Mouse (Mus musculus) cerebellum, adult 9-11 months (tissue): Measurements from ENCODE around the gene Tmc8.

ENCODE experiments used
- DNase-seq: peaks from one replicate; pipeline ENCODE4 v3.0.0; 2022

Tmc8 gene

DNA sequence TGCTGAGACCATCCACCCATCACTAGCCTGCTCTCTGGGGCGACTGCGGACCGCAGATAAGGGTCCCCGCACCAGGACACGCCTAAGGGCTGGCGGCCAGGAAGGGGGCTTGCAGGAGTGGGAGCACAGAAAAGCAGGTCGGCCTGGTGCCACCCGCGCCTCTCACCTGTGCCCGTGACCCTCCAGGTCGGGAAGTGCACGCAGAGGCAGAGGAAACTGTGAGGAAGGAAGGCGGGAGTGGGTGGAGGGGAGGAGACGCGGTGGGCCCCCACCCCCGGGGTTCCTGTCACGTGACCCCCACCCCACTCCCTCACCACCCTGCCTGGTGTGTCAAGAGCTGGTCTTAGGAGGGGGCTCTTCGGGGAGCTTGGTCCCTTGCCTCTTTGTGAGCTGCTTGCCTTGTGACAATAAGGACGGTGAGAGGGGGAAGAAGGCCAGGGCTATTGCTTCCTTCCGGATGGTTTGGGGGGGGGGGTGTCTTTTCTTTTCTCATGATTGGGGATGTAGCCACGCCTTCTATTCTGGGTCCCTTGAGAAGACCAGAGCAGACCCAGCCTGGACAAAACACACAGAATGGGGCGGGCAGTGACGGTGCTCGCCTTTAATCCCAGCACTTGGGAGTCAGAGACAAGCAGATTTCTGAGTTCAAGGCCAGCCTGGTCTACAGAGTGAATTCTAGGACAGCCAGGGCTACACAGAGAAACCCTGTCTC is at the start of gene Tmc8, which contains the start of gene Tmc6:
Gene Tmc8, plus strand, starts transcription at position 84 of the 712 bp plus-strand sequence.
Gene Tmc6, minus strand, starts transcription at position 206 of the 712 bp plus-strand sequence.
- no peak for DNase-seq

DNA sequence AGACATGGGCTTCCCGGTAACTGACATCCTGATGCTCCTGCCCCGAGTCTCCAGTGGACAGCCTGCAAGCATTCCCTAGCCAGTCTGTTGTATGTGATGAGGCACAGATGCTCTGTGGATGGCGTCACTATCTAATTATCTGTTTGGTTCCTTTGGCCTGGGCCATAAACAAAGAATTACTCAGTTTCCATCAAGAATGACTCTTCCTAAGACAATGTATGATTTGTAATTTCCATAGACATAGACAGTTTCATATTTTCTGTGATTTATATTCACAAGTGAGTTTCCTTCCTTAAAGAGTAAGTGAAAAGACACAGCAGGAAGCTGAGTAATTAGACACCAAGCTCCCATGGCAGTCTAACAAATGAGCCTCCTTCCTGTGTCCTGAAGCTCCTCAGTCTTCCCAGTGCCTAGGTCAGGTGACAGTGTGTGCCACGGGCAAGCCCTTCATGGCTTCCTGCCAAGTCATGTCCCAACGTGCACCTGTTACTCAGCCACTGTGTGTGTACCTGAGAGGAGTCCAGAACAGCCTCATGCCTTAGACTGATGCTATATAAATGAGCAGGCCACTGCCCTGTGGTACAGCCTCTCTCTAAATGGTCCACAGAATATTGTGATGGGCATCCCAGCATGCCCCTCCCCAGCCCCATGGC is 45.7 kb upstream of the Tmc8 start:
- DNase-seq: peak; percentile 78

DNA sequence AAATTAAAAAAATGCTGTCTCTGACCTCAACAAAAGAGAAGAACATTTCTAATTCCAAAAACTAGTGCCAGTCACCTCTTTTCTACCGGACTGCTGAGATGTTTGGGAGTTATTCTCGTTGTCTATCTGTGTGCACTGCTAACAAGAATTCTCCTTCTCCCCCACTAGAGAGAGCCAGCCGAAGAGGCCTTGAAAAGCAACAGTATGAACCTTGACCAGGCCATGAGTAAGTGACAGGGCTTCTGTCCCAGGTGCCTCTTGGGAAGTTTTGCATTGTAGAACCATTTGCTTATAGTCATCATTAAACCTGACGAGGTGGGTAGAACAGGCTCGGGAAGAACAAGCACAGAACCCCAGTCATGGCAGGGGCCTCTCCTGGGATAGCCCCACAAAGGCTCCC is 43.8 kb upstream of the Tmc8 start:
- no peak for DNase-seq

DNA sequence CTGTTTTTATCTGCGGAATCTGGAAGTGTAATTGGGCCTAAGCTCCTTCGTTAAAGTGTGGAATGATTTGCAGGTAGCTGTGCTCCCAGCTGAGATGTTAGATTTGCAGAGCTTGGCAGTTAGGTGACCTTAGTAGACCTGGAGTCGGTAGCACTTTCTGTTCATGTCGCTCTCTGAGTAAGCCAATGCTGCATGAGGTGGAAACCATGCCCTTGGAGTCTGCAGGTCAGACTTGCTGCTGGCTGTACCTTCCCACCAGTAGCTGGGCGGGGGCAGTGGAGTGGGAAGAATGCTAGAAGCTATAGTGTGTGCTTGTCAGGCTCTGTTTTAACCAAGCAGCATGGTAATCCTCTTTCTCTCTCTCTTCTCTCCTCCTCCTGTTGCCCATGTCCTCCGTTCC is 40.7 kb upstream of the Tmc8 start:
- DNase-seq: no peak

DNA sequence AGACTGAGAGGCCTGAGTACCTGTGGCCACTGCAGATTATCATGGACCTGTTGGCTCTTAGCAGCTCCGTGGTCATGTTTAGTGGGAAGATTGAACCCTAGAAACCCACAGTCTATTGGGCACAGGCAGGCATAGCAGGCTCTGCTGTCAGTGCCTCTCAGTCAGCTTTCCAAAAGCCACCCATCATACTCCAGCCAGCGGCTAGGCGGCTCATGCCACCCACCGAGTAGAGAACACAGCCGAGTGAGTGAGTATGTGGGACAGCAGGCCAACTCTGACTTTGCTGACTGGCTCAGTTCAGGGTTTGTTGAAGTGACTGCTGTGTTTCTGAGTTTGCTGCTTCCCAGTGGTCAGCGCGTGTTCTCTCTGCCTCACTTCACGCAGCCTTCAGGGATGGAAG is 39.6 kb upstream of the Tmc8 start:
- no peak for DNase-seq

DNA sequence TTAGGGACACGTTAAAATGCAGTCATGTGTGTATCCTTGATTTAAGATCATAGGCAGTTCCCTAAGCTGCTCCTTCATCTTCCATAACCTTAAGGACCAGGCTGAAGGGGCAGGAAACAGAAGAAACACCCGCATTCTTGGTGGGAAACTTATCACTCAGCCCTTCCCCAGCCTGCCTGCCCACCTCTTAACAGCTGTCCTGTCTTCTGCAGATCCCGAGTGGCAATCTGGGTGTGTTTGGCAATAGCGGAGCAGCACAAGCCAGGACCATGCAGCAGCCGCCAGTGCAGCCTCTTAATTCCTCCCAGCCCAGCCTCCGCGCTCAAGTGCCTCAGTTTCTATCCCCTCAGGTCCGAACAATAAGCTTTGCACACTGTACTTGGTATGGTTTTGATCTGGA is 39.2 kb upstream of the Tmc8 start:
- DNase-seq: no peak

DNA sequence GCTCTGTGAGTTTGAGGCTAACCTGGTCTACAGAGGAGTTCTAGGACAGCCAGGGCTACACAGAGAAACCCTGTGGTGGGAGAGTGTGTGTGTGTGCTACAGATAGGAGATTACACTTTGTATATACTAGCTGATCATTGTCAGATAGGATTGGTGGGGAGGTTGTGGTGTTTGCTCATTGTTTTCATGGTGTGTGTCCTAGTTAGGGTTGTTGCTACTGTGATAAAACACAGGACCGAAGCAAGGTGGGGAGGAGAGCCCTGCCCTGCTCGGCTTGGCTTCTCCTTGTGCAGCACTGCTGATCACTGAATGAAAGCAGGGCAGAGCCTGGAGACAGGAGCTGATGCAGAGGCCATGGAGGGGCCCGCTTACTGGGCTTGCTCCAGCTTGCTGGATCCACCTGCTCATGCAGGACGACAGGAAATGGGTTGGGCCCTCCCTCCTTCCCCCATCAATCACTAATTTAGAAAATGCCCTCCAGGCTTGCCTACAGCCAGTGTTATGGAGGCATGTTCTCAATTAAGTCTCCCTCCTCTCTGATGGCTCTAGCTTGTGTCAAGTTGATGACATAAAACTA is 38.3 kb upstream of the Tmc8 start:
- DNase-seq: no peak

DNA sequence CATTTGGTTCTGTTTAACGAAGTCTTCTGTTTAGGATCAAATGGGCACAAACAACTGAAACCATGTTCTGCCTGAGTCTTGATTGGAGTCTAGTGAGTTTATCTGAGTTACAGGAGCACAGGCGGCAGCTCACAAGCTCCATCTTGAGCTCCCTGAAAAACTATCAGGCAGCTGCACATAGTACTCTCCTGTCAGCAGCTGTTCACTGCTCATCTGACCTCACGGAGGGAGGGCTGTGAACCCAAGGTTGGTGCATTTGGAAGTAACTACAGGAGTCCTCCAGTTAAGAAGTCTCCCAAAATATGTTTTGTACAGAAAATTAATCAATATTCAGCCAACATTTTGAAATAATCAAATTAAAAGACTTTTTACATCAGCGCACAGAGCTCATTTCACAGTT is 33.2 kb upstream of the Tmc8 start:
- DNase-seq: no peak

DNA sequence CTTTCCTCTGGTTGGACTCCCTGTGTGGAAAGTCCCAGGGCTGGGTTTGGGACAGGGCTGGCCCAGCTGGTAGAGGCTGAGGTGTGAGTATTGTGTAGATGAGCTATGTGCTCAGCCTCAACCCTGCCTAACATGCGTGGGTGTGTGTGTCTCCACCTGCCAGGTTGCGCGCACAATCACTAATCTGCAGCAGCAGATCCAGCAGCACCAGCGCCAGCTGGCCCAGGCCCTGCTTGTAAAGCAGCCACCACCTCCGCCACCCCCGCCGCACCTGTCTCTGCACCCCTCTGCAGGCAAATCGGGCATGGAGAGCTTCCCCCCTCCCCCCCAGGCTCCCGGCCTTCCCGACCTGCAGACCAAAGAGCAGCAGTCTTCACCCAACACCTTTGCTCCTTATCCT is 32.5 kb upstream of the Tmc8 start:
- DNase-seq: peak; percentile 54

DNA sequence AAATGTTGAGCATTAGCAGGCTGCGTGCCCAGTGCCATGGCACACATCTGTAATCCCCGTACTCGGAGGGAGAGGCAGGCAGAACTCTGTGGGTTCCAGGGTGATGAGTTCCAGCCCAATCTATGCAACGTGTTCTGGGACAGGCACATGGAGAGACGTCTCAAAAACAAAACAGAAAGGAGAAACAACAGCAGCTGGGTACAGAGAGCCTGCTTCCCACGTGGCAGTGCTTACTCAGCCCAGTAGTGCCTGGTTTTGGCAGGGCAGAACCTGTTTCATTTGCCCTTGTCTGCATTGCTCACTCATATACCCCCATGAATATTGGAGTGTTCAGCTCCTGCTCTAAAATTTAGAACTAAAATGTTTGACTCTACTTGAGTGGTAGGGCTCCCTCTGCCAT is 30.3 kb upstream of the Tmc8 start:
- no peak for DNase-seq

DNA sequence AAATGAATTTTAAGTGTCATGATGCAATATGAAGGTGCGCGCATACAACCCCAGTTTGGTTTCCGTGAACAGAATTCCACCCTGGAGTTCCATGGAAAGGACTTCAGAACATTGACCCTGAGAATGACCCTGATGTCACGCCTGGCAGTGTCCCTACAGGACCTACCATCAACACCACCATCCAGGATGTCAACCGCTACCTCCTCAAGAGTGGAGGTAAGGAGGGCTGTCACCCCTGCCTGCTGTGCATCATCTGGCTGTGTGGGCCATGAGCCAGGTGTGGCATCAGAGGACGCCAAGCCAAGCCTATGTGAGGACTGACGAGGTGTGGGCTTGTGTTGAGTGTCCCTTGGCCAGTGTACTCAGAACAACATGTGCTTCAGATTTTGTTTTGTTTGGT is 26.0 kb upstream of the Tmc8 start:
- no peak for DNase-seq

DNA sequence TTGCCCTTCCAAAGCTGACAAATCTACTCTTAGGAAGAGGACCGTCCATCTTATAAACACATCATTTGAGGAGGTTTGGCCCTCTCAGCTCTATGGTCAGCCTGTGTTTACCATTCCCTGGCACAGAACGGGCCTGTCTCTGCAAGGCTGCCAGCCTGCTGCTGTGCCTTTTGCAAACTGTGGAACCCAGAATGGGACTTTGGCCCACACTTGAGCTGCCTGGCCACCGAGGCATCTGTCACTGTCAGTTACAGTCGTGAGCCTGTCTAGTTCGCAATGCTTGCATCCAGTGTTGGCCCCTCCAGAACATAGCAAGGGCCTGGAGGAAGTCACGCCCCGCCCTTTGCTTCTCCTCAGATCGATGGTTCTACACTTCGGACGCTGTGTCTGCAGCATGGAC is 22.6 kb upstream of the Tmc8 start:
- DNase-seq: peak; percentile 70

DNA sequence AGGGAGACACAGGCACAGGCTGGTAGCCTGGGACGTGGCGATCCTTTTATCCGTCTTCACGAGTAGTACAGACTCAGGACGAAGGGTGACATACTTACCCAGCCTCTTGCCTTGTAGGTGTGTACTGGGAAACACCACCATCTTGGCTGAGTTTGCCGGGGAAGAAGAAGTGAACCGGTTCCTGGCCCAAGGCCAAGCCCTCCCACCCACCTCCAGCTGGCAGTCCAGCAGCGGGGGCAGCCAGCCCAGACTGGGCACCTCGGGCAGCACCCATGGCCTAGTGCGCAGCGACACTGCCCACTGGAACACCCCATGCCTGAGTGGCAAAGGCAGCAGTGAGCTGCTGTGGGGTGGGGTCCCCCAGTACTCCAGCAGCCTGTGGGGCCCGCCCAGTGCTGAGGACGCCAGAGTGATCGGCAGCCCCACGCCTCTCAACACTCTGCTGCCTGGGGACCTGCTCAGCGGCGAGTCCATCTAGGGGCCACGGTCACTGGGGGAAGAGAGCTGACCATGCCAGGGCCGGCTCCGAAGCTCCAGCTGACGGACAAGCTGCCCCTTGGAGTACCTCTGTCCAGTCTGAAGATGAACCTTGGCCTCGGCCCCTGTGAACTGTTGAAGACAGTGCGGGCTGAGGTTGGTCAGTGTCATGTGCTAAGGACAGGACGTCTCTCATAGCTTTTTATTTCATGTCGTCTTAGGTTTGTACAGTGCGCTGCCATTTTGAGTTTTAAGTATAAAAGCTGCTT is 21.3 kb upstream of the Tmc8 start:
- DNase-seq: no peak

DNA sequence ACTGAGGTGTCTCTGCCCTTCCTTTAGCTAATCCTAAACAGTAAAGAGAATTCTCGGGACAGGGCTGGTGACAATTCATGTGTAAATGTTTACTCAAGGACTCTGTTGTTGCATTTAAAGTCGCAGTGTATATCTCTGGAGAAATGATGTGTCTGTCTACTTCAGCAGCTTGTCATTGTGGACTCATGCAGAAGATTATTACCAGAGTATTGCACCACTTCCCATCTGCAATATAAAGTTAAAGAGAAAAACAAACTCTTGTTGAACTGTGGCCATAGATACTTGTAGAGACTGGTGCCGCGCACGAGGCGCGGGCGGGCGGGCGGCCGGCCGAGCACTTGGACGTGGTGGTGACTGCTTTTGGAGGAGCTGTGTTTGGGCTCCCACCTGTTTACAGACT is 20.1 kb upstream of the Tmc8 start:
- DNase-seq: no peak

DNA sequence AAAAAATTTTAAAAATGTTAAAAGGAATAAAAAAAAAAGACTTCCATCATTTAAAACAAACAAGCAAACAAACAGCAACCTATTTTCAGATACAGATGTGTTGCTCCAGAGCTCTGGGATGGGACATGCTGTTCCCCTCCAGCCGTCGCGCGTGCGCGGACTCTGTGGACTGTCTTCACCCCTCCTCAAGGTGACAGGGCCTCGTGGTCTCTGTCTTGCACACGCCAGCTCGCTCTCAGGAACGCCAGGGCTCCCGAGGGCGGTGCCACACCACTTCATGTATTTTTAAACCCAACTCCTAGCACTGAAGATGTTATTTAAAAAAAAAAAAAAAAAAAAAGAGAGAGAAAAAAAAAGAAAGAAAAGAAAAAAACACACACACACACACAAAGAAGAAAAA is 19.6 kb upstream of the Tmc8 start:
- no peak for DNase-seq

DNA sequence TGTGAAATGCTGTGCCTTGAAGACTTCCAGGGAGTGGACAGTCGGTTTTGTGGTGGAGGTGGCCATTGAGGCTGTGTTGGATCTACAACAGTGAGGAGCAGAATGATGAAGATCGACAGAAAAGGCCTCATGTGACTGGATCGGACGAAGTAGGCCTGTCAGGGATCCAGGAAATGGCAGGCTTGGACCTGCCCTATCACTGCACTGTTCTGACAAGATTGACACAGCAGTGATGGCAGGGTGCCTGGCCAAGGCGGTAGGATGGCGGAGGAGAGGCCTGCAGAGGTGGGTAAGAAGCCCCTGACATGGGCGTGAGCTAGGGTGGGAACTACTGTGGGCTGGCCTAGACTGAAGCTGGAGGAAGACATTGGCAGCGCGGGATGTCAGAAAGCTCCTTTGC is 17.6 kb upstream of the Tmc8 start:
- DNase-seq: no peak

DNA sequence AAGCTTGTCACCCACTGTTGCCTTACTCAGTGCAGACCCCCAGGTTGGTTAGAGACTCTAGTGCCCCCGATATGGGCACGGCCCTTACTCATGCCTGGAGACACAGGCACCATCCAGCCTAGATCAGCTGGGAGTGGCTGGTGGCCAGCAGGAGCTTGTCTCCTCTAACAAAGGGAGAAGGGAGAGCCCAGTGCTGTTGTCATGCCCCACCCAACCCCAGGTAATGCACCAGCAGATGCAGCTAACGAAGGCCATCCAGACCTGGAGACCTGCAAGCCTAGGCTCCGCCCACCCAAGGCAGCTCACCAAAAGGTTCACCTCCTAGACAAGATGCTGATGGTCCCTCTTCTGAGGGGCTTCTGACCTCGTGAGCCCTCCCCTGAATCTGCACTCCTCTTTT is 16.5 kb upstream of the Tmc8 start:
- DNase-seq: no peak

DNA sequence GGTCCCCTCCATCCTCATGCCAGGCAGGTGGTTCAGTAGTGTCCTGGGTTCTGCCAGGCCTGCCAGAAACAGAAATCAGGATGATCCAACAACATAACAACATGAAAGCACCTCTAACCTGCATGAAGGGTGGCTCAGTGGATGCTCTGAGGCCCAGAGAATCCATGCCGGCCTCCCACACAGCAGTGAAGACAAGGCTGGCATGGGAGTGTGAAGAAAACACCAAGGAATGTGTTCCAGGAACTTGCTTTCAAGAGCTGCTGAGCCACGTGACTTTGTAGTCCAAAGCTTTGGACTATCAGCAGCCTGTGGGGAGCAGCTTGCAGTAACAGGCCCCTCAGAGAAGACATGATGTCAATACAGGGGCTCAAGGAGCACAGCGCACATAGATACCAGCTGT is 15.6 kb upstream of the Tmc8 start:
- DNase-seq: no peak

DNA sequence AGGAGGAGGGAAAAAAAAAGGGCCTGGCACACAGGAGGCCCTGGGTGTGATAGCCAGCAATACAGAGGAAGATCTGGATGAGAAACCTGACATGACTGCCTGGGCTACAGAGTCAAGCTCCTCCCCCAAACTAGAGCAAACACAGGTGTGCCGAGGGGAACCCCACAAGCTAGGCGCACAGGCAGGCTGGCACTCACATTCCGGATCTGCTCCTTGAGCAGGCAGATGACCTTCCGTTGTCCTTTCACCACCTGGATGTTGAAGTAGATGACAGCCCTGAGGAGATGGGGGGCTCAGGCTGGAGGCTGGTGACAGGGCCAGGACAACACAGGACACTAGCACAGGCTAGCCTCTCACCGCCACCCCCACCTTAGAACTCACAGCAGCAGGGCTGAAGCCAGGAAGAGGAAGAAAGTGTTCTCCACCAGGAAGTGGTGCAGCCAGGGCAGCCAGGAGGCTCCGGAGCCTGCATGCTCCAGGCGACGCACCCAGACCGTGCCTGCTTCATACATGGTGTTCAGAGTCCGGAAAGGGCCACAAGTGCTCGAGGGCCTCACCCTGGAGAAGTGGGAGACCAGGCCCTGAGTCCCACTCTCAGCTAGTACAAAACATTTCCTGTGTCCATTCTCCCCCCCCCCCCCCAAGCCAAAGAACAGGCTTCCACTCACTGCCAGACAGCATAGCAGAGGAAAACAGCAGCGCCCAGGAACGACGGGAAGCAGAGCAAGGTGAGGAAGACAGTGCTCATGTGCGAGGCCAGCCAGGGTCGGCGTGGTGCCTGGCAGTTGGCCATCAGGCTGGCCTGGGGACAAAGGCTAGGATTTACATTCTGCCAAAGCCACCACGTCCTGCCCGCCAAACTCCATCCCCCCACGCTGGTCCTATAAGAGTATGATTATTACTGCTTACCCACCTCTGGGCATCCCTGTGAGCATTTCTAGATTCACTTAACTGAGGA is 12.9 kb upstream of the Tmc8 start:
- peak; percentile 42 for DNase-seq

DNA sequence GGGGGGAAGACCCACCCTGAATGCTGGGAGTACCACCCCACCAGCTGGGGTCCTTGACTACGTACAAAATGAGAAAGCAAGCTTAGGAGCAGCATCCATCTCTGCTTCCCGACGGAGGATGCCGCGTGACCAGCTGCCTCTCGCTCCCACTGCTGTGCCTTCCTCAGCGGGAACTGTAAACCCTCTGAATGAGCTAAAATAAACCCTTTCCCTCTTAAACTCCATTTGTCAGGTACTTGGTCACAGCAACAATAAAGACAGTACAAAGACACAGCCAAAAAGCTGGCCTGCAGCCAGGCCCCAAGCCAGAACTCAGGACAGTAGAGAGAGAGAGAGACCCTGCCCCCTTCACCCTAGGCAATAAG is 12.2 kb upstream of the Tmc8 start:
- no peak for DNase-seq

DNA sequence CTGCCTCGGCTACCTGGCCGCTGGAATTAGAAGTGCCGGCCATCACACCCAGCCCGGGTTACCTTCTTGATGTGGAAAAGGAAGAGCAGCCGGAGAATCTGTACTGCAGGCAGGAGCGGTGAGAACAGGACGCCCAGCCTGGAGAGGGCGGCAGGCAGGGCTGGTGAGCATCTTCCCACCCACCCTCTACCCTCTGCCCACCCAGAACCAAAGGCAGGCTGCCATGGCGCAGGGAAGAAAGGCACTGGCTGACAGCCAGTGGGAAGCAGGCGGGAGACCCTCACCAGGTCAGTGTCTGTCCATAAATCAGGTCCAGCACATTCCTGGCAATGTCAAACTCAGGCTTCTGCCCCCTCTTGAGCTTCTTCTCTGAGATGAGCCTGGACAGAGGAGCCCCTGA is 11.5 kb upstream of the Tmc8 start:
- DNase-seq: no peak

DNA sequence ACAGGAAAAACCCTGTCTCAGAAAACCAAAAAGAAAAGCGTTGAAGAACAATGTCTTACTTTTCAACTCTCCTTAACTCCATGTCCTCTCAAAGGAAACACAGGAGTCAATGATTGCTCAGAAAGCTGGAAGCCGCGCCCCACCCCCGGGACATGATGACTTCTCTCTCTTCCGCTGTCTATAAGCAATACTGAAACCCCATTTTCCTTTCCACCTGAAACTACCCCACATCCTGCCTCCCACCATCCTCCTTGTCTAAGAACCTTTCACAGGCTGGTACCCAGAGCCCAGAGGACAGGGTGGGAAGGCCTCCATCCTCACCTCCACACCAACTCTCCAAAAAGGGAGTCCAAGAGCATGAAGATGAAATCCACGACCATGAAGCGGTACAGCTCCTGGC is 9.5 kb upstream of the Tmc8 start:
- no peak for DNase-seq

DNA sequence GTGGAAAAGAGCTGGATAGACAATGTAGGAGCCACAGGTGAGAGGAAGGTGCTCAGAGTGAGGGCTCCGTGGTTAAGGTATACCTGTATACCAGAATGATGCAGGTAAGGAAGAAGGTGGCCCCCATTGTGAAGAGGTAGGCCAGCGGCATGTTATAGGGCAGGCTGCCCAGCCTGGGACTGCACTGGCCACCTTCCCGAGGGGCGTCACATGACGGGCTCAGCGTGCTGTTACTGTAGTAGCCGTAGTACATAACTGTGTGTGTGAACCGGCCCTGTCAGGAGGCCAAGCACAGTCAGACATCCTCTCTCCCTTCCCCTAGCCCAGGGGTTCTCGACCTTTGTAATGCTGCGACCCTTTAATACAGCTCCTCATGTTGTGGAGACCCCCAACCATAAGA is 7.0 kb upstream of the Tmc8 start:
- no peak for DNase-seq
